Mouse (Mus musculus): ENCODE measurements around the gene Bhlha9.
A peak's percentile ranks its signal among the peaks of the same experiment; 100 is the strongest.

Gene Bhlha9

DNA sequence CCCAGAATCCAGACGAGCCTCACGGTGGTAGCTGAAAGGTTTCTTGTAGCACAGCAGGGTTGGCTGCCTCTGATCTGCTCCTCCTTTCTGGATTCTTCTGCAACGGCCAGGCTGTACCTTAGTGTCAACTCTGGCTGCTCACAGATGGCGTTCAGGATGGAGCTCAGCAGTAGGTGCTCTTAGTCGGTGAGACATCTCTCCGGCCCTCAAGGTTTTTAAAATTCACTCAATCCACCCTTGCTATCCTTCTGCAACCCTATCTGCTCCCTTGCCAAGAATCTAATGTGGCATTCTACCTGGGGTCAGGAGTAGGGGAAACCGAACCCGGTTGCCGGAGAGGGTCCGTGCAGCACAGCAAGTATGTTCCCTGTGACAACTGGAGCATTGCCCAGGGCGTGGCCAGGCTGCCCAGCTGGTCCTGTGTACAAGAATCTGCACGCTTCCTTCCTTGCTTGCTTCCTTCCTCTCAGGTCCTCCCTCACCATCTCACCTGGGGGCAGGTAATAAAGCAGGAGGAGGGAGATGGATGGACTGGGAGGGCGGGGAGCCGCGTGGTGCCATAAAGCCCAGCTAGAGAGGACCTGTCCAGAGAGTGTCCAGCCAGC, at the start of gene Bhlha9:
TSS of gene Bhlha9 (plus strand) at position 600 of the 605 bp plus-strand sequence.
- peak; percentile 64 to 75 for DNase-seq

DNA sequence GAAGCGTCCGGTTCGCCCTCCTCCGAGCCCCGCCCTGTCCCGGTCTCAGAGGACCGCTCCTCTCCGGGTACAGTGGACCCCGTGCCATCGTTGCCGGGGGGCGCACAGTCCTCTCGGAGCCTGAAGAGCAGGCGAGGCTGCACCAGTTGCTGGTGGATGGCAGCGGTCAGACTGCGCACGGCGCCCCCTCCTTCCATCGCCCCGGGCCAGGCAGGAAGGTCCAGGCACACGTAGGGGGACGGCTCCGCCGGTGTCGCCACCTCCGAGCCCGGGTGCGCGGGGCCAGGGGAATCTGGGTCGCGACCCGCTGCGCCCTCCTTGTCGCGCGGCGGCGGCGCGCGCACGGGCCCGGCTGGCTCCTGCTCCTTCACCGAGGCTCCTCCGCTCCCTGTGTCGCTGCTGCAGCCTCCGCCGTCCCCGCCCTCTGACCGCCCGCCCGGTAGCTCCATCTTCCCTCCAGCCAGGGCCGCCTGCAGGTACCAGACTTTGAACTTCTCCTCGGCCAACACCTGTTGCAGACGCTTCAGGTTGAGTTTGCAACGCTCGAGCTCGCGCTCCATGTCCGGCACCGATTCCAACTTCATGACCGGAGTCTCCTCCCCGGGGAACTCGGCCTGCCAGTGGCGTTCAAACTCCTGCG, 49.6 kb upstream of the Bhlha9 start:
- DNase-seq: peak; percentile 10 to 16

DNA sequence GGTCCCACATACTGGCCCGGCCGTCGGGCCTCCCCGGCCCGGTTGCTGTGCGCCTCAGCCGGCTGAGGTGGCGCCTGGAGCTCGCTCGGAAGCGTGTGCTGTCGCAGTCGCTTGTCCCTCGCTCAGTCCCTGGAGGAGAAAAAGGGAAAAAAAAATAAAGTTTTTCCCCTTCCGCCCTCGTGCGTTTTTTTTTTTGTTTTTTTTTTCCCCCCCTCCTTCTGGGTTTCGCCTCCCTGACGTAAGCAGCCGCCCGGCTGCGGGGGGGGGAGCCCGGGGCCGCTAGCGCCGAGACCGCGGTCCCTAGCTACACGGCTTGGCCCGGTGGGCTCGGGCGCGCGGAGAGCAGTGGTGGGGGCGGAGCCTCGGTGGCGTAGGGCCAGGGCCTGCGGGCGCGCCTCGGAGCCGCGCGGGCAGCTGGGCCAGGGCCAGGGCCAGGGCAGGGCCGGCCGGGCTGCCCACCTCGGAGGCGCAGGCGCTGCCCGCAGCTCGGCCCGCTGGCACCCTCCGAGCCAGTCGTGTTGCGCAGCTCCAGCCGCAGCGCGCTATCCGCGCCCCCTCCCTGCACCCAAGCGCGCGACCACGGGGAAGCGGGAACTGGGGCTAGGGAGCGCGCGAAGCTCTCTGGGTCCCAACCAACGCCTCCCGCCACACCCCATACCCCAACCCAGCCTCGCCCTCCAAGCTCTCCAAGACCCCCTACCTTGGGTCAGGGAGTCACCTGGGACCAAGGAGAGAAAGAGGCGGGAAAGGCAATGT, 48.9 kb upstream of the Bhlha9 start:
- DNase-seq: peak; percentile 5 to 33

GRCm38 (mm10) chr11:76624071-76624470, 48.2 kb upstream of the Bhlha9 start:
- DNase-seq: no peak

GRCm38 (mm10) chr11:76624881-76625280, 47.4 kb upstream of the Bhlha9 start:
- DNase-seq: no peak

- no peak for DNase-seq
Observed at GRCm38 (mm10) chr11:76628613-76629012, 43.7 kb upstream of the Bhlha9 start.

GRCm38 (mm10) chr11:76630023-76630422, 42.2 kb upstream of the Bhlha9 start:
- no peak for DNase-seq

DNA sequence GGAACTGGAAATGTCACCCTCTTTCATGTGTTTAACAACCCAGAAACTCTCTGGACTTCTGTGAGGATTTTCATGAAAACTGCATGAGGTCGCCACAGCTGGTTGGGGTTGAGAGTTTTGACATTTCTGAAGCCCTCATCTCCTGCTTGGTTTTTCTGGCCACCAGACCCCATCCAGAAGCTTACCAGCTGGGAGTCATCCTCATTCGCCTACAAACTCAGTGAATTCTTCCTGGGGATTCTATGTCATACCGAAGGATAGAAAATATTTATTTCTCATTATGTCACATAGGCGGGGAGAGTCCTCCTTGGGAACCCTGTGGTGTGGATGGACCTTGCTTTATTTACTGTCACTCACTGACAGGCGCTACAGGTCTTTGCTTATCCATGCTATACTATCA, 41.8 kb upstream of the Bhlha9 start:
- no peak for DNase-seq

- peak; percentile 57 to 62 for DNase-seq
Observed at GRCm38 (mm10) chr11:76639269-76639985, 32.8 kb upstream of the Bhlha9 start.

GRCm38 (mm10) chr11:76640231-76640630, 32.0 kb upstream of the Bhlha9 start:
- no peak for DNase-seq

GRCm38 (mm10) chr11:76644257-76644656, 28.0 kb upstream of the Bhlha9 start:
- DNase-seq: no peak

- no peak for DNase-seq
Observed at GRCm38 (mm10) chr11:76645036-76645435, 27.2 kb upstream of the Bhlha9 start.

DNA sequence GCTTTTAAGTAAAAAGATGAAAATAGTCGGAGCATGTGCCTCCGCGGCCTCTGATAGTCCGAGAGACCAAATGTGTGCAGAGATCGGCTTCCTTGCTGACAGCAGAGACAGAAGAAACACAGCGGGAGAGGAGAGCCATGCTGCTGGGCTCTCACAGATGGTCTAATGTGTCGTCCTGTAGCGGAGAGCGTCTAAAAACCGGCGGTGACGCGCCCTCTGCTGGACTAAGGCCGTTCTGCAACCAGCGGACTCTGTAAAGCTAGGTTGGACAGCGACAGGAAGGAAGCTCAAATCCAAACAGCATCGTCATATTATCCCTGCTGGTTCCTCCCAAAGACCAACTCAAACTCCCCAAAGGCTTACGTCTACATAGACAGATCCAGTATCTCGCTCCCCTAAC, 26.3 kb upstream of the Bhlha9 start:
- DNase-seq: peak; percentile 96 to 99

- DNase-seq: peak in 1 of 2 experiments; percentile 30
Observed at GRCm38 (mm10) chr11:76647062-76647461, 25.2 kb upstream of the Bhlha9 start.

DNA sequence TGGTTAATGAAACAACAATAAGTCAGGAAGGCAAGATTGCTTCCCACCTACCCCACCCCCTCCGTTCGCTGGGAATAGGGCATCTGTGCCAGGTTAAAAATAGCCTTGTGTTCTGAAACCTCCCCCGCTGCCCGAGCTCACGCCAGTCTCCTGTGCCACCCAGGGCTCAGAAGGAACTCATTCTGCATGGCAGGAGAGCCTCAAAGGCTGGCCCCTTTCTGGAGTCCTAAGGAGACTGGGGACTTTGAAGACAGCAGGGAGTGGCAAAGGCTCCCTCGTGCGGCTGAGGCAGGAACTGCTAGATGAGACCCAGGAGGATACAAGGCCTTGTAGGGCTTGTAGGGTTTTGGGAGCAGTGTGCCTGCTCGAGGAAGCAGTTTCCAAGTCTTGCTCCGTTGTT, 24.8 kb upstream of the Bhlha9 start:
- peak; percentile 76 to 80 for DNase-seq

- DNase-seq: no peak
Observed at GRCm38 (mm10) chr11:76650862-76651560, 21.3 kb upstream of the Bhlha9 start.

DNA sequence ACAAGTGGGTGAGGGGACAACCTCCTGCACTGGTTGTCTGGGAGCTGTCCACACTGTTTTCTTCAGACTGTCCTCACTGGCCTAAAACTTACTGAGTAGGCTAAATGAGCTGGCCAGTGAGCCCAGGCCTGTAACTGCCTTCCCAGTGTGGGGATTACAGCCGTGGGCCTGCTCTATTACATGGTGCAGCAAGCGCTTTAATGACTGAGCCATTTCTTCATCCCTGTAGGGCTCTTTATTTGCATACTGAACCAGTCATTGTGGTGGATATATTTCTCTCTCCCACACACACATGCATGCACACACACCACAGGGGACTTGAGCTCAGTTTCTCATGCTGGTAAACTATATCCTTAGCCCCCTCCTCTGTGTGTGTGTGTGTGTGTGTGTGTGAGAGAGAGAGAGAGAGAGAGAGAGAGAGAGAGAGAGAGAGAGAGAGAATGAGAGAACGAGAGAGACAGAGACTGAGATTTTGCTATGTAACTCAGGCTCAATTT, 19.4 kb upstream of the Bhlha9 start:
- no peak for DNase-seq

DNA sequence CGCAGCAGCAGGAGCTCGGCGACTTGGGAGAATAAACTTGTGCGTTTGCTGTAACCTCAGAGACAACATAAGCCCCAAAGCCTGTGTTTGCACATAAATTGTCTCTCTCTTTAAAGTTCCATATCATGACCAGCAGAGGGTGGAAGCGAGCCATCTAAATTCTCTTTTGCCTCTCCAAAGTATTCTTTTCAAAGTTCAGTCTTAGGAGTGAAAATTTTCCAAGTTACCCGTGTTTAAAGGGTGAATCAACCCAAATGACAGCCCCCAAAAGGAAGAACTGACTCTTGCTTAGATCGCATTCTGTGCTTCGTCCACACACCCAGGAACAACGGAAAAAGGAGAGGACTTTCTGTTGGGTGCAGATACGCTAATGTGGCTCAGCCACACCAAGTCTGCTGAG, 17.2 kb upstream of the Bhlha9 start:
- peak; percentile 51 to 70 for DNase-seq

GRCm38 (mm10) chr11:76657450-76657970, 14.8 kb upstream of the Bhlha9 start:
- DNase-seq: no peak

- peak; percentile 38 to 58 for DNase-seq
Observed at GRCm38 (mm10) chr11:76659138-76659930, 12.9 kb upstream of the Bhlha9 start.

DNA sequence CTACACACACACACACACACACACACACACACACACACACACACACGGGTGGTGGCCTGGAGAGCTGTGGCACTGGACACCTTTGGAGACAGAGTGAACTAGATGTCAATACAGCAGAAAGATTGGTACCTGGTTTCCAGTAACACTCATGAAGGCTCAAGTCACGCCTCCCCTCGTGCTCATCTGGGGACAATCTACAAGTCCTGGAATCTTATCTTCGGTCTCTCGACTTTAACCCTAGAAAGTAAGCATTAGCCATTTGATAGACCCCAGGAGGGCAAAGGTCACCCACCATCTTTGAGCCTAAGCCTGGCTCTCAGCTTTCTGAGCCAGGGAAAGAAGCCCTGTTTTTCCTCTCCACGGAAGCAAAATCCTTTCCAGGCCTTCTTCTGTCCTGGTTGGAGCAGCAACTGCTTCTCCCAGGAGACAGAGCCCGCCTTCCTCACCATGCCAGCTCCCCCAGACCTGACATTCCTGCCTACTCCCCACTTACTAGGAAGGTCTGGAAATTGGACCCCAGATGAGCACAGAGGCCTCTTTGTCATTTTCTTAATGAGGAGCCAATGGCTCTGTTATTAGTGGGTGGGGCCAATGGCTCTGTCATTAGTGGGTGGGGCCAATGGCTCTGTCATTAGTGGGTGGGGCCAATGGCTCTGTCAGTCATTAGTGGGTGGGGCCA, 10.3 kb upstream of the Bhlha9 start:
- no peak for DNase-seq

Data from cerebellum, postnatal 36 days (tissue).